Mouse (Mus musculus) midbrain, embryonic 11.5 days (tissue): ENCODE measurements around the gene Cux2. TPM values are rescaled to one million over a fixed set of nuclear protein-coding genes. Genes with fewer than 3 reads are reported as not detected.

Experiments used
- ATAC-seq: fragments of 200-750 bp; cut with Nextera tagmentation; 2 replicates; pipeline ENCODE4 v1.8.0; 2017; ENCODE audit warnings: moderate TSS enrichment, moderate library complexity; ENCODE audit not compliant: low FRiP score
- DNase-seq: peaks from one replicate; pipeline ENCODE4 v3.0.0; 2015; ENCODE audit warnings: low spot score; ENCODE audit errors: missing footprints
- H3K27ac ChIP-seq: fragments of 300-500 bp; sonication (generic); 2 replicates; pipeline ENCODE4 v1.5.1; 2014; ENCODE audit warnings: low read depth, low read length
- H3K27me3 ChIP-seq: fragments of 300-500 bp; sonication (generic); 2 replicates; pipeline ENCODE4 v1.6.1; 2014; ENCODE audit warnings: mild to moderate bottlenecking, low read length, moderate library complexity, mixed read lengths; ENCODE audit not compliant: control insufficient read depth, insufficient read depth
- H3K36me3 ChIP-seq: fragments of 300-500 bp; sonication (generic); 2 replicates; pipeline ENCODE4 v1.6.1; 2014; ENCODE audit warnings: mild to moderate bottlenecking, low read length, moderate library complexity, mixed read lengths; ENCODE audit not compliant: control insufficient read depth, insufficient read depth
- H3K4me1 ChIP-seq: fragments of 300-500 bp; sonication (generic); 2 replicates; pipeline ENCODE4 v1.6.1; 2014; ENCODE audit warnings: low read length; ENCODE audit not compliant: control insufficient read depth, insufficient read depth
- H3K4me2 ChIP-seq: fragments of 300-500 bp; sonication (generic); 2 replicates; pipeline ENCODE4 v1.6.1; 2014; ENCODE audit warnings: mild to moderate bottlenecking, moderate library complexity
- H3K4me3 ChIP-seq: fragments of 300-500 bp; sonication (generic); 2 replicates; pipeline ENCODE4 v1.5.1; 2014; ENCODE audit warnings: low read depth, low read length
- H3K9ac ChIP-seq: fragments of 300-500 bp; sonication (generic); 2 replicates; pipeline ENCODE4 v1.6.1; 2014; ENCODE audit warnings: low read length
- H3K9me3 ChIP-seq: fragments of 300-500 bp; sonication (generic); 2 replicates; pipeline ENCODE4 v1.6.1; 2016; ENCODE audit warnings: low read length; ENCODE audit not compliant: control insufficient read depth
- whole genome bisulfite sequencing: fragments of 180-500 bp; shearing (Covaris S2); extraction: QIAGEN DNeasy Blood & Tissue Kit; methylation state at CpG from one replicate; pipeline ENCODE4 v1.1.7; 2014; 5-methylcytosine and 5-hydroxymethylcytosine counted together
- polyA plus RNA-seq: library from polyadenylated mRNA; unstranded; fragments of >200 nt; fragmentation: Nextera tagmentation; extraction: Ambion mirVana; gene quantifications from 2 replicates; pipeline ENCODE4 v1.2.1, GENCODE M21; 2014

Cux2 gene
- polyA plus RNA-seq, 1 experiment from 2014 or later = 11.1 TPM

DNA sequence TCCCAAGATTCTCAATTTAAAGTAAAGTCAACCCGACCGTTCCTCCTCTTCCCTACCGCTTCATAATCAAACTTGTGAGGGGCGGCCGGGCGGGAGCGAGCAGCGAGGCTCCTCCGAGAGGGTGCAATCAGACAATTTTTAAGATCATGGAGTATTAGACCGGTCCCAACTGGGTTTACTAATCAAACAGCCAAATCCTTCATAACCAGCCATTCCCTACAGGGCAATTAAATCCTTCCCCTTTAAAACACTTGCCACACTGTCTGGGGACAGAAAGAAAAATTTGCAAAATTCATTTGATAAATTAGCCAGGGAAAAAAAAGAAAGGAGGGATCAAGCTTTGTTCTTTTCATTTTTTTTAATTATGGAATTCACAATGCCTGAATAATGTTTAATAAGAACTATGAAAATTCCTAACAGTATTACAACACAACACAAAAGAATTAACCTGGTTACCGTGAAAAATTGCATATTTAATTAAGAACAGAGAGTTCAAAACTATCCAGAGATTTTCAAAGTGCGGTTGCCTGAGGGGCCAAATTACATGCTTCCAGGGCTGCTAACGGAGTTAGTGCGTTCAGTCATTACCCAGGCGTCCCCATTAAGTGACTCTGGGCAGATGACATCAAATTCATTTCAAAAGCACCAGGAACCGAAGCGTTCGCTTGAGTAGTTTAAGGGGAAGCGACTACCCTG is 17.3 kb downstream of the Cux2 start:
- no peak overlapping the region for H3K4me3 ChIP-seq
- H3K9me3 ChIP-seq = peaks cover 3% of the 10 kb centered on the region; the same call in 1 of the 2 replicates
- peaks cover 11% of the 10 kb centered on the region for H3K36me3 ChIP-seq
- no peak overlapping the region for H3K9ac ChIP-seq
- H3K4me1 ChIP-seq = peaks cover 2% of the 10 kb centered on the region
- no peak overlapping the region for H3K4me2 ChIP-seq
- H3K27me3 ChIP-seq = no peaks in the 10 kb centered on the region
- DNase-seq = no peak
- ATAC-seq = no peak
- WGBS = 67% methylated on average over 19 of the region's 19 CpGs
- no peak overlapping the region for H3K27ac ChIP-seq

DNA sequence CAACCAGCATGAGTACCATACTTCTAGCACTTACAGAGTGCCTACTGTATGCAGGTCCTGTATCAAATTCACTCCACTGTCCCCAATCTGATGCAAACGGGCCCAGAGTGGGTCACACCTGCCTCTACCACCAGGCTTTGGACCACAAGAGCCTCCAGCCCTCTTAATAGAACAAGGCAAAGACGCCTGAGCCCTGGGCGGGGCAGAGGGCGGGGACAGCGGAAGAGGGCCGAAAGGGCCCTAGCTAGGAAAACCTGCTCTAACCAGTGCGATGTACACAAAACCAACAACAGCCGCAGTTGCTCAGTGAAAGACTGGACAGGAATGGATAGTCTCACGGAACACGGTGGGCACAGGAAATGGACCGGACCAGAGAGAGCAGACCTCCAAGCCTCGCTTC is 18.8 kb downstream of the Cux2 start:
- H3K4me3 ChIP-seq = no peak overlapping the region
- no peak overlapping the region for H3K27ac ChIP-seq
- no peak overlapping the region for H3K4me2 ChIP-seq
- peaks cover 2% of the 10 kb centered on the region for H3K4me1 ChIP-seq
- H3K27me3 ChIP-seq = no peaks in the 10 kb centered on the region
- ATAC-seq (no peak), DNase-seq (no peak)
- no peaks in the 10 kb centered on the region for H3K9me3 ChIP-seq
- WGBS = 71% methylated on average over 12 of the region's 12 CpGs
- H3K36me3 ChIP-seq = peaks cover 3% of the 10 kb centered on the region; the same call in 1 of the 2 replicates
- no peak overlapping the region for H3K9ac ChIP-seq

DNA sequence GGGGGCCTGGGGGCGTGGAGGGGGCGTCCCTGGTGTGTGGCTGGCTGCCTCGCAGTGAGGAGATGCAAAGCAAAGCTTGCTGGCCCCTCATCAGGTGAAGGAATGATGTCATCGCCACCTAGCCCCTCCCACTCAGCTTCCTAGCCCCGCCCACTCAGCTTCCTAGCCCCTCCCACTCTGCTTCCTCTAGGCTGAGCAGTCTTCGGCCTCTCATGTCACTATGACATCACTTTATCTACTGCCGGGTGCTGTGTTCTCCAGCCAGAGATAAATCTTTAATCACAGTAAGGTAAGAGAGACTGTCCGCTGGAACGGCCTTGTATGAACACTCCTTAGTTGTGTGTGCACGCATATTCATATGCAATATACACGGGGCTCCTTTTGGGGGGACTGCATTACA is 19.3 kb downstream of the Cux2 start:
- no peaks in the 10 kb centered on the region for H3K36me3 ChIP-seq
- no peak for DNase-seq
- WGBS = 71% methylated on average over 9 of the region's 11 CpGs

DNA sequence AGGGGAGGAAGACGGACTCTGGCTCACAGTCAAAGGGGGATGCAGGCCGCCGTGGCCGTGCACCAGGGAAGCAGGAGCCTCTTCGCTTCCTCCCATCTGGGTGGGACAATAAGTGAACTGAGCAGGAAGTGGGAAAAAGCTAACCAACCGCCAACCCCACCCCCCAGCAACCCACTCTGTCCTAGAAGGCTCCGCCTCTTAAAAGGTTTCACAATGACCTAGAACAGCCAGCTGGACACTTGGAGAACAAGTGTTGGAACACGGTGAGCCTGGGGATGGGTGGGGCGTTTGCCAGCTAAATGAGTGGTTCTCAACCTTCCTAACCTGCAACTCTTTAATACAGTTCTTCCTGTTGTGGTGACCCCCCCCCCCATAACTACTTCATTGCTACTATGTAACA is 23.1 kb downstream of the Cux2 start:
- WGBS = 86% methylated on average over 9 of the region's 9 CpGs
- H3K9ac ChIP-seq = no peak overlapping the region
- no peak overlapping the region for H3K27ac ChIP-seq
- H3K36me3 ChIP-seq = no peaks in the 10 kb centered on the region; the same call in 1 of the 2 replicates
- no peak for ATAC-seq
- peaks cover 5% of the 10 kb centered on the region; the same call in 1 of the 2 replicates for H3K9me3 ChIP-seq
- DNase-seq = no peak
- no peak overlapping the region for H3K4me3 ChIP-seq
- no peaks in the 10 kb centered on the region for H3K4me1 ChIP-seq
- H3K4me2 ChIP-seq = no peak overlapping the region
- H3K27me3 ChIP-seq = no peaks in the 10 kb centered on the region

More for the DNA sequence above, 19.3 kb downstream of the Cux2 start:
- Histone ChIP-seq H3K27me3 (no peaks in the 10 kb centered on the region), H3K4me3 (no peak overlapping the region), H3K9me3 (no peaks in the 10 kb centered on the region), H3K4me2 (no peak overlapping the region), H3K9ac (no peak overlapping the region), H3K4me1 (peaks cover 2% of the 10 kb centered on the region), H3K27ac (no peak overlapping the region)
- no peak for ATAC-seq

DNA sequence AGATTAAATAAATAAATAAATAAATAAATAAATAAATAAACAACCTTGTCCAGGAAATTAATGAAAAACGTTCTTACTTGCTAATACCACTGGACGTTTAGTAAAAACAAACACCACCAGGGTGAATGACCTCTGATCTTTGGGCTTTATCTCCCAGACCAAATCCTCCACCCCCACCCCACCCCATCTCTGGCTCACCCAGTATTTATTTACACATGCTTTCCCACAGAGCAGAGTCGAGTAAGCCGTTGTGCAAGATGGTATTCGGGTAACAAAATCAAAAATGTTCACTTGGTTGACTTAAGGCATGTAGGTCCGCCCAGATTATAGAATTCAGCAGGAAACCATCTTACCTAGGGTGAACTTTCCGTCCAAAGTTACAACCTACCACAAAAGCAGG is 23.6 kb downstream of the Cux2 start:
- no peak for DNase-seq
- Histone ChIP-seq H3K4me2 (no peak overlapping the region), H3K27me3 (no peaks in the 10 kb centered on the region), H3K4me1 (no peaks in the 10 kb centered on the region), H3K9me3 (peaks cover 5% of the 10 kb centered on the region; the same call in 1 of the 2 replicates), H3K36me3 (no peaks in the 10 kb centered on the region; the same call in 1 of the 2 replicates), H3K27ac (no peak overlapping the region), H3K9ac (no peak overlapping the region), H3K4me3 (no peak overlapping the region)
- ATAC-seq = no peak
- WGBS = 72% methylated on average over 7 of the region's 7 CpGs

DNA sequence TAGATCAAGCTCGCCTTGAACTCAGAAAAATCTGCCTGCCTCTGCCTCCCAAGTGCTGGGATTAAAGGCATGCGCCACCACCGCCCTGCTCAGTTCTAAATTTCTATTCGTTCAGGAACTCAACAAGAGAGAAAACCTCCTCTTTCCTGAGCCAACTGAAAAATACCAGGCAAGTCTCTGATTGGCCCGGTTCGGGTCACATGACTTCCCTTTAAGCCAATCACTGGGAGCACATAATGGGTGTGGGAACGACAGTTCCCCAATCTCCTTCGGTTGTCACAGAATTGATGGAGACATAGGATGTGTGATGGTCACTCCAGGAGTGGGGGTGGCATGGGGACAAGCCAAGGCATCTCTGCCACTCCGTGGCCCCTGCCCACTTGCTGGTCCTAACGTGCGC is 24.8 kb downstream of the Cux2 start:
- no peak overlapping the region for H3K4me3 ChIP-seq
- no peak overlapping the region for H3K4me2 ChIP-seq
- 94% methylated on average over 11 of the region's 11 CpGs for WGBS
- H3K27ac ChIP-seq = no peak overlapping the region
- peaks cover 5% of the 10 kb centered on the region; the same call in 1 of the 2 replicates for H3K9me3 ChIP-seq
- no peak overlapping the region for H3K9ac ChIP-seq
- H3K4me1 ChIP-seq = no peaks in the 10 kb centered on the region
- no peaks in the 10 kb centered on the region for H3K27me3 ChIP-seq
- no peaks in the 10 kb centered on the region; the same call in 1 of the 2 replicates for H3K36me3 ChIP-seq
- ATAC-seq (no peak), DNase-seq (no peak)

DNA sequence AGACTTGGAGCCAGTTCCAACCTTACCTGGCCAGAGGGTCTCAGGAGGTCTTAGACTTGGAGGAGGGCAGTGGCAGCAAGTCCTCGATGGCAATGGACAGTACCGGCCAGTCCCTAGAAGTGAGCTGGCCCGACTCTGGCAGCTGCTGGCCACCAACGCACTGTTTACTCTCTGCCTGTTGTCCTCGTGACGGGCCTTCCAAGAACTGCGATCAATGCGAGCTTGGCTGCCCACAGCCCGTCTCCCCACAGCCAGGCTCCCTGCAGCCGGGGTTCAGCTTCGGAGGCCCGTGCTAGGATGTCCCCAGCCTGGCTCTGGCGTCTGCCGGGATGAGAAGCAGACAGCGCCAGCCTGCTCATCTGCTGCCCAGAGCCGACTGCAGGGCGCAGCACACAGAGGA is 30.6 kb downstream of the Cux2 start:
- no peaks in the 10 kb centered on the region; the same call in 1 of the 2 replicates for H3K36me3 ChIP-seq
- H3K4me2 ChIP-seq = no peak overlapping the region
- DNase-seq (no peak), ATAC-seq (0 out of 2 replicates have a peak, but pooled peaks have one; percentile 17)
- H3K4me1 ChIP-seq = peaks cover 17% of the 10 kb centered on the region
- no peak overlapping the region for H3K4me3 ChIP-seq
- no peak overlapping the region for H3K9ac ChIP-seq
- 0 out of 2 replicates have a peak overlapping the region, but pooled peaks have one; percentile 25 for H3K27ac ChIP-seq
- 74% methylated on average over 17 of the region's 17 CpGs for WGBS
- H3K9me3 ChIP-seq = peaks cover 5% of the 10 kb centered on the region; the same call in 1 of the 2 replicates
- no peaks in the 10 kb centered on the region for H3K27me3 ChIP-seq

DNA sequence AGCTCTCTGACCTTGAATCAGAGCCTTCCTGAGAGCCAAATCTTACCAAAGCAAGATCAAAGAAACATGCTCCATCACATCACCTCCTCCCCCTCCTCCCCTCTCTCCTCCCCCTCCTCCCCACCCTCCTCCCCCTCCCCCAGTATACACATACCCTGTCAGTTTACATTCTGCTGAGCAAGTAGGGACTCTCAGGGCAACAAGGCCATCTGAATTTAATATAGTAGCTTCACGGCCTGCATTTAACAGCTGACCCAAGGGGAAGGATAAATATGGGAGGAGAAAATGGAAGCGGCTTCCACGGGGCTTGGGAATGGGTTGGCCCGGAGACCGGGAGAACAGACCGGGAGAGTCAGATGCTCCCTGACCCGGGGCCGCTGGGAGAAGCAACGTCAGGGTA is 32.1 kb downstream of the Cux2 start:
- H3K27me3 ChIP-seq = no peaks in the 10 kb centered on the region
- peak overlapping the region; percentile 72; the same call in 1 of the 2 replicates for H3K27ac ChIP-seq
- H3K4me1 ChIP-seq = peaks cover 17% of the 10 kb centered on the region
- ATAC-seq = peak; percentile 54; the same call in 1 of the 2 replicates
- DNase-seq = no peak
- no peak overlapping the region for H3K9ac ChIP-seq
- no peaks in the 10 kb centered on the region for H3K36me3 ChIP-seq
- no peak overlapping the region for H3K4me2 ChIP-seq
- peaks cover 2% of the 10 kb centered on the region; the same call in 1 of the 2 replicates for H3K9me3 ChIP-seq
- H3K4me3 ChIP-seq = no peak overlapping the region
- 63% methylated on average over 9 of the region's 9 CpGs for WGBS

DNA sequence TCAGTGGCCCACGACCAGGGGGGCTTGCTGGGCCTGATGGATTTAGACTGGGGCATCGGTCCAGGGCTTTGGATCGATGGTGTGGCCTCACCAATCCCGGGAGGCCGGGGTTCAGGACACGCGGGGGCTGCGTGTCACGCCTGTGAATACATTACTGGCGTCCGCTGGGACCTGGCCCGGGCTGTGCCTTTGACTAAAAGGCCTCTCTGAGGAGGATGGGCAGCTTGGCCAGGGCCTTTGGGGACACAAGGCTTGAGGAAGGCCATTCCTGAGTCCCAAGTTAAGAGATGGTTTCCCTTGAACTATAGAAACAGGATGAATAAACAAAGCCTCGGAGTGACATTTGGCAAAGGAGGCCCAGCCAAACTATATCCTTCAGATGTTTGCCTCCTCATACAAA is 32.6 kb downstream of the Cux2 start:
- Histone ChIP-seq H3K9ac (no peak overlapping the region), H3K36me3 (no peaks in the 10 kb centered on the region), H3K4me2 (no peak overlapping the region), H3K27me3 (no peaks in the 10 kb centered on the region), H3K27ac (peak overlapping the region; percentile 72; the same call in 1 of the 2 replicates), H3K4me1 (peaks cover 17% of the 10 kb centered on the region), H3K9me3 (no peaks in the 10 kb centered on the region), H3K4me3 (no peak overlapping the region)
- peak; percentile 88 for DNase-seq
- WGBS = 55% methylated on average over 13 of the region's 13 CpGs
- peak; percentile 57; the same call in 1 of the 2 replicates for ATAC-seq
